Mouse (Mus musculus): ENCODE data around the gene 1700016C15Rik.

The 1700016C15Rik gene

GRCm38 (mm10) chr1:177729043-177730024 lies at the start of gene 1700016C15Rik:
TSS of gene 1700016C15Rik (plus strand) at chr1:177729814.
- DNase-seq (ENCODE audit: low spot score), result no peak

- DNase-seq (ENCODE audit: low spot score), result no peak
Measured at GRCm38 (mm10) chr1:177681239-177681638, 48.4 kb upstream of the 1700016C15Rik start.

GRCm38 (mm10) chr1:177683931-177684836 lies 45.4 kb upstream of the 1700016C15Rik start:
- DNase-seq (ENCODE audit: low spot score), result no peak

GRCm38 (mm10) chr1:177684901-177685300 lies 44.7 kb upstream of the 1700016C15Rik start:
- no peak for DNase-seq (ENCODE audit: low spot score)

GRCm38 (mm10) chr1:177686137-177686536 lies 43.5 kb upstream of the 1700016C15Rik start:
- DNase-seq (ENCODE audit: low spot score), result no peak

- DNase-seq (ENCODE audit: low spot score), result no peak
Measured at GRCm38 (mm10) chr1:177686982-177687381, 42.6 kb upstream of the 1700016C15Rik start.

GRCm38 (mm10) chr1:177692491-177692890 lies 37.1 kb upstream of the 1700016C15Rik start:
- DNase-seq (ENCODE audit: low spot score), result no peak

- no peak for DNase-seq (ENCODE audit: low spot score)
Measured at GRCm38 (mm10) chr1:177693486-177694252, 35.9 kb upstream of the 1700016C15Rik start.

- DNase-seq (ENCODE audit: low spot score), result no peak
Measured at GRCm38 (mm10) chr1:177700560-177700959, 29.1 kb upstream of the 1700016C15Rik start.

- DNase-seq (ENCODE audit: low spot score), result peak; percentile 43
Measured at GRCm38 (mm10) chr1:177702481-177703146, 27.0 kb upstream of the 1700016C15Rik start.

GRCm38 (mm10) chr1:177703147-177703807 lies 26.3 kb upstream of the 1700016C15Rik start:
- DNase-seq (ENCODE audit: low spot score), result no peak

GRCm38 (mm10) chr1:177705204-177705603 lies 24.4 kb upstream of the 1700016C15Rik start:
- no peak for DNase-seq (ENCODE audit: low spot score)

GRCm38 (mm10) chr1:177707571-177707970 lies 22.0 kb upstream of the 1700016C15Rik start:
- no peak for DNase-seq (ENCODE audit: low spot score)

- DNase-seq (ENCODE audit: low spot score), result no peak
Measured at GRCm38 (mm10) chr1:177708583-177709055, 21.0 kb upstream of the 1700016C15Rik start.

- no peak for DNase-seq (ENCODE audit: low spot score)
Measured at GRCm38 (mm10) chr1:177711000-177711399, 18.6 kb upstream of the 1700016C15Rik start.

- DNase-seq (ENCODE audit: low spot score), result no peak
Measured at GRCm38 (mm10) chr1:177711418-177711817, 18.2 kb upstream of the 1700016C15Rik start.

- DNase-seq (ENCODE audit: low spot score), result no peak
Measured at GRCm38 (mm10) chr1:177713635-177714396, 15.8 kb upstream of the 1700016C15Rik start.

- DNase-seq (ENCODE audit: low spot score), result no peak
Measured at GRCm38 (mm10) chr1:177714397-177715012, 15.1 kb upstream of the 1700016C15Rik start.

- DNase-seq (ENCODE audit: low spot score), result no peak
Measured at GRCm38 (mm10) chr1:177716448-177716847, 13.2 kb upstream of the 1700016C15Rik start.

Data from ovary, postnatal 10 days (tissue).